Mouse (Mus musculus): Measurements from ENCODE around the gene Tsg101. TPM values are rescaled to one million over a fixed set of nuclear protein-coding genes. Genes with fewer than 3 reads are reported as not detected.
A peak's percentile ranks its signal among the peaks of the same experiment; 100 is the strongest.

Gene Tsg101
- polyA plus RNA-seq, 1 experiment from 2014 or later: 317 TPM

DNA sequence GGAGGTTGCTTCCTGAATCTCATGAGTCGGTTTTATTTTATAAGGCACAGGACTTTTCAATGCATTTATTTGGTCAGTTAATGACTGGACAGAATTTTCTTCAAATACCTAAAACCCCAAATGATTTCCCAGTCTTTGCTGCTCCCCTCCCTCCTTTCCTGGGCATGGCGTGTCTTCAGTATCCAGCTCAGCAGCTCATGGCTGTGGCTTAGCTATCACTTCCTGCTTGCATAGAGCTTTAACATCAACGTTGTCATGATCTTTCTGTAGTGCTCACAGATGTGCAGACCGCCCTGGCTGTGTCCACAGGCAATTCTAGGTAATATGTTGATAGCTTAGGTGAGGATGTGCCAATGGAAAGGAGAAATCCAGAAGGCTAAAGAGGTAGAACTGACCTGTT is 47.8 kb downstream of the Tsg101 start:
- 76% methylated on average over 4 of the region's 4 CpGs for WGBS
- ATAC-seq (ENCODE audit: low FRiP score): no peak

DNA sequence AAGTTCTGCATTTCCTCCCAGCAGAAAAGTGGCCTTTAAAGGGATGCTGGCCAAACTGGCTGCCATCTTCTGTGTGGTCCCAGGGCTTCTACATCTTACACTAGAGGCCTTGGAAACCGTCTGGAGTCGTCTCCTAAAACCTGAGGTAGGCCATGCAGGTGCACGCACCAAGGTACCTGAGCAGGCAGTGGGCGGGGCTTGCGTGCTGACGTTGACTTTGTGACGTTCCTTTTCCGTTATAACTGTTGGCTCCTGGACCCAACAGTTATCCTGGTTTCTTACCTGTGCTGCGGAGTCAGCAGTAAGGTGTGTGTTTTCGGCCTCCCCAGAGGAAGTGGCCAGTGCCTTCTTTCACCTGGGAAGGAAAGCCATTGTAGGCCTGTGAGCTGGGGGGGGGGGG is 58.8 kb downstream of the Tsg101 start, which contains the start of gene Ldhc:
TSS of gene Ldhc (plus strand) at position 208 of the 400 bp plus-strand sequence.
- H3K27me3 ChIP-seq (replicated peaks): no peaks in the 10 kb centered on the region
- no peaks in the 10 kb centered on the region for H3K36me3 ChIP-seq
- 42% methylated on average over 10 of the region's 10 CpGs for WGBS
- no peaks in the 10 kb centered on the region for H3K9me3 ChIP-seq (replicated peaks)
- H3K4me2 ChIP-seq: no peak within 1 kb of the TSS
- H3K27ac ChIP-seq (replicated peaks): no peak within 1 kb of the TSS
- H3K4me3 ChIP-seq (replicated peaks): no peak within 1 kb of the TSS
- H3K9ac ChIP-seq (replicated peaks): no peak within 1 kb of the TSS
- ATAC-seq (ENCODE audit: low FRiP score): no peak
- H3K4me1 ChIP-seq: no peaks in the 10 kb centered on the region

More for the DNA sequence above, 47.8 kb downstream of the Tsg101 start:
- Histone ChIP-seq H3K9me3 (replicated peaks) (no peaks in the 10 kb centered on the region), H3K36me3 (no peaks in the 10 kb centered on the region), H3K27ac (replicated peaks) (no peak overlapping the region), H3K4me2 (no peak overlapping the region), H3K4me1 (no peaks in the 10 kb centered on the region), H3K9ac (replicated peaks) (no peak overlapping the region), H3K4me3 (replicated peaks) (no peak overlapping the region), H3K27me3 (replicated peaks) (no peaks in the 10 kb centered on the region)

DNA sequence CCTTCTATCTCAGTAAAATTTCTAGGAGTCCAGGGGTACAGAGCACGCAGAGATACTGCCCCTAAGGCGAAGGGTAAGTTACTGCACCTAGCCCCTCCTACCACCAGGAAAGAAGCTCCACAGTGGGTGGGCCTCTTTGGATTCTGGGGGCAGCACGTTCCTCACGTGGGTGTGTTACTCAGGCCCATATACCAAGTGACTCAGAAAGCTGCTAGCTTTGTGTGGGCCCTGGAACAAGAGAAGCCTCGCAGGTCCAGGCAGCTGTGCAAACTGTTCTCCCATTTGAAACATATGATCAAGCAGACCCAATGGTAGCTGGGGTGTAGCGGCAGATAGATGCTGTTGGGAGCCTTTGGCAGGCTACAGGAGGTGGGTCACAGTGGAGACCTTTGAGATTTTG is 60.7 kb downstream of the Tsg101 start:
- no peaks in the 10 kb centered on the region for H3K4me1 ChIP-seq
- no peak for ATAC-seq (ENCODE audit: low FRiP score)
- no peak overlapping the region for H3K4me3 ChIP-seq (replicated peaks)
- H3K4me2 ChIP-seq: no peak overlapping the region
- no peaks in the 10 kb centered on the region for H3K9me3 ChIP-seq (replicated peaks)
- no peak overlapping the region for H3K9ac ChIP-seq (replicated peaks)
- no peaks in the 10 kb centered on the region for H3K27me3 ChIP-seq (replicated peaks)
- 55% methylated on average over 6 of the region's 6 CpGs for WGBS
- H3K27ac ChIP-seq (replicated peaks): no peak overlapping the region
- H3K36me3 ChIP-seq: peaks cover 14% of the 10 kb centered on the region

DNA sequence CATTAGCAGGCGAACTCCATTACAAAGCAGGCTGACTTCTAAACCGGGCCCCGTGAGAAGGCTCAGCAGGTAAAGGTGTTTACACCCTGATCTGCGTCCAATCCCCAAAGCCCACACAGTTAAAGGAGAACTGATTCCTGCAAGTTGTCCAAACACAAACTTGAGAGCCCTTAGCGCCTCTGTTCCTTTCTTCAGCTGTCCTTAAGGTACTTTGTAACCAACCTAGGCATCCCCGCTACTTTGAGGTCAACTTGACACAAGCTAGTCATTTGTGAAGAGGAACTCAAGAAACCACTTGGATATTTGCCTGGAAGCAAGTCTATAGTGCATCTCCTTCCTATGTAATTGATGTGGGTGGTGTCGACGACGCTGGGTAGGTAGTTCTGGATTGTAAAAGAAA is 62.3 kb downstream of the Tsg101 start:
- no peaks in the 10 kb centered on the region for H3K27me3 ChIP-seq (replicated peaks)

DNA sequence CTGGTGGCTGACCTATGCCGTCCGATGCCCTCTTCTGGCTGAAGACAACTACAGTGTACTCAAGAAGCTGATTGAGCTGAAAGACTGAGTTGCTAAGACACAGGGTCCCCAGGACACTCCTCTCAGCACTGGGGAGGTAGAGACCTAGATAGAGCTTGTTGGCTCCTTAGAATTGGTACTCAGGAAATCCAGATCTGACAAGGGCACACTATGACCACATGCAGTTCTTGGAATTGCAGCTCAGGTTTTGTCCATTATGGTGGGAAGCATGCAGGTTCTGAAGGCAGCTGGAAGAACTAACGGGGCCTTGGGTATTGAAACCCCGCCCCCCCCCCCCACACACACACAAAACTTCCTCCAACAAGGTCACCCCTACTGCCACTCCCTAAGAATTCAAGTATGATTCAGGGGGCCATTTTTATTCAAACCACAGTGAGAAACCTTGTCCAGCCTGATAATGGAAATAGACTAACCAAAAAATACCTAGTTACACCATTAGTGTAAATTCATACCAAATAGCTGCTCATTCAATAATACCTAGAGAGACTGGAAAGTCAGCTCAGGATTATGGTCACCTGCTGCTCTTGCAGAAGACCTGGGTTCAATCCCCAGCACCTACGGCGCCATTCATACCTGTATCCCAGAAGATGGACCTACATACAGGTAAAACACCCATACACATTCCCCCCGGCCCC is 63.8 kb downstream of the Tsg101 start:
- 74% methylated on average over 7 of the region's 7 CpGs for WGBS
- Histone ChIP-seq H3K4me3 (replicated peaks) (no peak overlapping the region), H3K36me3 (peaks cover 44% of the 10 kb centered on the region), H3K27me3 (replicated peaks) (no peaks in the 10 kb centered on the region), H3K4me1 (no peaks in the 10 kb centered on the region), H3K4me2 (no peak overlapping the region), H3K9me3 (replicated peaks) (no peaks in the 10 kb centered on the region), H3K9ac (replicated peaks) (no peak overlapping the region), H3K27ac (replicated peaks) (no peak overlapping the region)
- ATAC-seq (ENCODE audit: low FRiP score): no peak

More for the DNA sequence above, 62.3 kb downstream of the Tsg101 start:
- WGBS: 78% methylated on average over 9 of the region's 9 CpGs
- no peaks in the 10 kb centered on the region for H3K9me3 ChIP-seq (replicated peaks)
- H3K9ac ChIP-seq (replicated peaks): no peak overlapping the region
- ATAC-seq (ENCODE audit: low FRiP score): no peak
- H3K4me1 ChIP-seq: no peaks in the 10 kb centered on the region
- H3K36me3 ChIP-seq: peaks cover 30% of the 10 kb centered on the region
- H3K4me3 ChIP-seq (replicated peaks): no peak overlapping the region
- no peak overlapping the region for H3K27ac ChIP-seq (replicated peaks)
- no peak overlapping the region for H3K4me2 ChIP-seq

DNA sequence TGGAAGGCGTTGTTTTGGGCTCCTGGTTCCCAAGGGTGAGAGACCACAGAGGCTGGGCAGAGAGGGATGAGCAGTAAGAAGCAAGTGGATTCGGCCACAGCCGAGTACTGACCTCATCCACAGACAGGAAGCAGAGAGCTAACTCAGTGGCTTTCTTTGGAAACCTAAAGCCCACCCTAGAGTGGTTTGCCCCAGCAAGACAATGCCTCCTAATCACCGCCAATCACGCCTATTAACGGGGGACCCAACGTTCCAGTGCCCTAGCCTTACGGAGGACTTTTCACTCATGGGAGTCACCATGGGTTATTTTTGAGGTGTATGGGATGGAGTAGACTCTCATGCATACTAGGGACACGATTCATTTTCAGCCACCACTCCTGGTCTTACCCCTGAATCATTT is 66.4 kb downstream of the Tsg101 start:
- no peak overlapping the region for H3K4me3 ChIP-seq (replicated peaks)
- no peak overlapping the region for H3K4me2 ChIP-seq
- ATAC-seq (ENCODE audit: low FRiP score): no peak
- no peaks in the 10 kb centered on the region for H3K27me3 ChIP-seq (replicated peaks)
- H3K4me1 ChIP-seq: no peaks in the 10 kb centered on the region
- H3K9ac ChIP-seq (replicated peaks): no peak overlapping the region
- no peak overlapping the region for H3K27ac ChIP-seq (replicated peaks)
- H3K36me3 ChIP-seq: peaks cover 64% of the 10 kb centered on the region
- 89% methylated on average over 9 of the region's 9 CpGs for WGBS
- H3K9me3 ChIP-seq (replicated peaks): no peaks in the 10 kb centered on the region

DNA sequence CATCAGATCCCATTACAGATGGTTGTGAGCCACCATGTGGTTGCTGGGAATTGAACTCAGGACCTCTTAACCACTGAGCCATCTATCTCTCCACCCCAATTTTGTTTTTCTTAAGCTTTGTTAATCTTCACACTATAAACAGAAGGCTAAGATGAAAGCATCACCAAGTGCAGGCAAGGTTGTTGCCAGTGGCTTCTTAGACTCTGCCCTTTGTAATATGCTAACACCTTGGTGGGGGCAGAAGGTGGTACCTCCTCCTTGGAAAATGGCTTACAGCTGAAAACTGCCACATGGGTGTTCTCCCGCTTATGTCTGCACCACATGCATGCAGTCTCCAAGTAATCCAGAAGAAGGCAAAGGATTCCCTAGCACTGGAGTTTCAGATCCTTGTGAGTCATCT is 67.1 kb downstream of the Tsg101 start:
- Histone ChIP-seq H3K9me3 (replicated peaks) (no peaks in the 10 kb centered on the region), H3K36me3 (peaks cover 64% of the 10 kb centered on the region), H3K4me2 (no peak overlapping the region), H3K4me1 (no peaks in the 10 kb centered on the region), H3K27ac (replicated peaks) (no peak overlapping the region), H3K9ac (replicated peaks) (no peak overlapping the region), H3K27me3 (replicated peaks) (no peaks in the 10 kb centered on the region), H3K4me3 (replicated peaks) (no peak overlapping the region)
- 93% methylated on average over 1 of the region's 1 CpGs for WGBS
- no peak for ATAC-seq (ENCODE audit: low FRiP score)

DNA sequence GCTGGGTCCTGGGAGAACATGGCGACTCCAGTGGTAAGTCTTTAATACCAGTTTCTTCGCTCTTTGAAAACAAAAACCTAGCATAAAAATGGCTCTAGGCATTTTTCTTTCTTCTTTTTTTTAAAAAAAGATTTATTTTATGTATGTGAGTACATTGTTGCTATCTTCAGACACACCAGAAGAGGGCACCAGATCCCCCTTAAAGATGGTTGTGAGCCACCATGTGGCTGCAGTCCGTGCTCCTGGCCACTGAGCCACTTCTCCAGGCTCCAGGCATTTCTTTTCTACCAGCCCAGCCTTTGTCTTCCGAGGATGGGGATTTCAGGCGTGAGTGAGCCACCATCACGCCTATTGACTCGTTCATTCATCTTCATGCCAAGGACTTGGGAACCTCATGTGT is 68.7 kb downstream of the Tsg101 start:
- no peak overlapping the region for H3K27ac ChIP-seq (replicated peaks)
- WGBS: 52% methylated on average over 7 of the region's 7 CpGs
- no peak overlapping the region for H3K4me2 ChIP-seq
- peaks cover 64% of the 10 kb centered on the region for H3K36me3 ChIP-seq
- no peaks in the 10 kb centered on the region for H3K27me3 ChIP-seq (replicated peaks)
- no peak for ATAC-seq (ENCODE audit: low FRiP score)
- no peak overlapping the region for H3K9ac ChIP-seq (replicated peaks)
- peaks cover 12% of the 10 kb centered on the region for H3K4me1 ChIP-seq
- H3K9me3 ChIP-seq (replicated peaks): no peaks in the 10 kb centered on the region
- H3K4me3 ChIP-seq (replicated peaks): no peak overlapping the region

DNA sequence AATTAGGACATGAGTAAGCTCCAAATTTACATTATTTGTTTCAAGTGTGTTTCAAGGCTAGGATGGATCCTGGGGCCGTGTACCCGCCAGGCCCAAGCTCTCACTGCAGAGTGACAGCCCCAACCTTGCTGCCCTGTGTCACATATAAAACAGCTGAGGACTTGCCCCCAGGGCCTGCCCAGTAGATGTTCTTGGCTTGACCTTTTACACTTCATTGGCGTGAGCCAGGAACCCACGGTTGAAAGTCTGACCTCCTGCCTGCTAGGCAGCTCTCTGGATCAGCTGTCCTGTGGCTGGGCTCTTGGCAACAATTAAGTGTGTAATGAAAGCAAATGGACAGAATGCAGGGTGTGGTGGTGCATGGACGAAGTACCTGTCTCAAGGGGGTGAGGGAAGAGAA is 70.5 kb downstream of the Tsg101 start:
- no peaks in the 10 kb centered on the region for H3K27me3 ChIP-seq (replicated peaks)
- H3K27ac ChIP-seq (replicated peaks): no peak overlapping the region
- 73% methylated on average over 5 of the region's 5 CpGs for WGBS
- ATAC-seq (ENCODE audit: low FRiP score): no peak
- no peak overlapping the region for H3K4me2 ChIP-seq
- peaks cover 52% of the 10 kb centered on the region for H3K36me3 ChIP-seq
- no peak overlapping the region for H3K9ac ChIP-seq (replicated peaks)
- H3K9me3 ChIP-seq (replicated peaks): no peaks in the 10 kb centered on the region
- peaks cover 21% of the 10 kb centered on the region for H3K4me1 ChIP-seq
- H3K4me3 ChIP-seq (replicated peaks): no peak overlapping the region

DNA sequence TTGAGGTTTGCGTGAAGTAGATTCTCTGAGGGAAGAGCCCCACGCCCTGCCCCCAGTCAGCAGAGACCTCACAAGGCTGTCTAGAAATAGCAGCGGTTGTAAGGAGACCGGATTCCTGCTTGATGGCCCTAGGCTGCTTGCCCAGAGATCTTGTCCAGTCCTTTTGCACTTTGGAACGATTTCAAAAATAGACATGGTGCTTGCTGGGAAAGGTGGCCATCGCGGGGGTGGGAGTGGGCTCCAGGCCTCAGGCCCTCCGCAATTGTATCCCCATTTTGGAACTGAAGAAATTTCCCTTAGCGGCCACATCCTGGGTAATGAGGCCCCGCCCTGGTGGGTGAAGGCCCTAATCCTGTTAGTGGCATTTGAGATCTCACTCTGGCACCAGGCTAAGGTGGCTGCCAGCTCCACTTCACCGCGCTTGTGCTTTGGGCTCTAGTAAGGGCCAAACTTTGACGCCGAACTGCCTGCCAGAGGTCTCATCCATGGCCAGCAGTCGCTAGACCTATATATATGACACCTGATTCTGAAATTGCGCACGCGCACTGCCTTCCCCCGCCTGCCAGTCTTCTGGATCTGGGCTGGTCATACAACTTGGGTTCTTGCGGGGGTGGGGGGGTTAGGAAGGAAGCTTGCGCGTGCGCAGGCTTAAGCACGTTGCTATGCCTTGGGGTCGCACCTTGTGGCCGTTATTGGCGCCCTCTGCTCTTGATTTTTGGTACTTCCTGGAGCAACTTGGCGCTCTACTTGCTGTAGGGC is 73.1 kb downstream of the Tsg101 start:
- peak; percentile 68 for ATAC-seq (ENCODE audit: low FRiP score)
- Histone ChIP-seq H3K4me3 (replicated peaks) (peak overlapping the region; percentile 87), H3K9me3 (replicated peaks) (no peaks in the 10 kb centered on the region), H3K4me1 (peaks cover 21% of the 10 kb centered on the region), H3K27ac (replicated peaks) (peak overlapping the region; percentile 90), H3K27me3 (replicated peaks) (no peaks in the 10 kb centered on the region), H3K4me2 (peak overlapping the region; percentile 93), H3K9ac (replicated peaks) (peak overlapping the region; percentile 87), H3K36me3 (peaks cover 26% of the 10 kb centered on the region)
- WGBS: 1% methylated on average over 28 of the region's 28 CpGs

DNA sequence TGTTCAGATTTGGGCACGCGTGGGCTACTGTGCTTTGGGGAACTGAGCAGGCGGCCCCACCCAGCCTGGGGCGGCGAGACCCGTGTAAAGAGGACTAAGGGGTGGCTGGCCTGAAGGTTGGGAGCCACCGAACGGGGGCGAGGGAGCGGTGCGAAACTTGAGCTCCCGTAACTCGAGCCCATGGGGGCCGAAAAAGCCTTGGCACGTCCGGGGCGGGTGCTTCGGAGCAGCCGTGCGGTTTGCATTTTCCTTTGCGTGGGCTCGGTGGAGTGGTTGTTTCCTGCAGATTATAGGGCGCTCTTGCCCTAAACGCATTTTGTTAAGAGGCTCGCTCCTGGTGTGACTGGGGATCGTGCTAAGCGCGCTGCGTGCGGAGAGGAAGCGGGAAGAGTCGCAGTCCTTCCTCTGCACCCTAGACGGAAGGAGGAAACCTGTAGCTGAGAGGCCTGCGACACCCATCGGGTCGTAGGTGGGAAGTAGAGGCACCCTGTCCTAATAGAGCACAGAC is 73.7 kb downstream of the Tsg101 start:
- peak; percentile 51 for ATAC-seq (ENCODE audit: low FRiP score)
- under 1% methylated on average over 36 of the region's 36 CpGs for WGBS

More for the DNA sequence above, 73.7 kb downstream of the Tsg101 start:
- H3K27me3 ChIP-seq (replicated peaks): no peaks in the 10 kb centered on the region
- H3K9ac ChIP-seq (replicated peaks): peak overlapping the region; percentile 87
- peaks cover 20% of the 10 kb centered on the region for H3K36me3 ChIP-seq
- peak overlapping the region; percentile 90 for H3K27ac ChIP-seq (replicated peaks)
- no peaks in the 10 kb centered on the region for H3K9me3 ChIP-seq (replicated peaks)
- H3K4me3 ChIP-seq (replicated peaks): peak overlapping the region; percentile 87
- peak overlapping the region; percentile 93 for H3K4me2 ChIP-seq
- peaks cover 21% of the 10 kb centered on the region for H3K4me1 ChIP-seq

Data from neural tube, embryonic 15.5 days (tissue).